In the genomic region with DNA sequence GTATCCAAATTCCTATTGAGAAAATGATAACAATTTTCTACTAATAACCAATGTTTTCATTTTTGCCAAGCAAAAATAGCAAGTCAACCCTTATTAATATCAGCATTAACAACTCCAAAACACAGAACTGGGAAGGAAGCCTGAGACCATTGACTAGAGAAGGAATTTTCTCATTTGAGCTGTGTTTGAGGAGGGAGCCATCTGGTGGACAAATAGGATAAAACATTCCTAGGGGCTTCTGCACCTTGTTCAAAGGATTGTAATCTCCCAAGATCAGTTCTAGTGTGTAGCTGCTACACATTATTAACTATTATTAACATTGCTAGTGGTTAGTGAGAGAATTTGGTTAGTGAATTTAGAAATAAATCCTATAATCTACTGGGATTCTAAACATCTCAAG, we compare ENCODE assay signal across 8 mouse cellular contexts. TPM values are rescaled to one million over a fixed set of nuclear protein-coding genes. Genes with fewer than 3 reads are reported as not detected.
DNase-seq lines count a peak whose midpoint lies in the region; ATAC-seq and TF ChIP-seq lines count a peak whose summit lies in the region.

No protein-coding gene starts in this region.

- H3K4me2 ChIP-seq in forebrain, embryonic 13.5 days: no peak overlapping the region
- no peak overlapping the region for H3K4me2 ChIP-seq in forebrain, embryonic 11.5 days (ENCODE audit: low read depth, low read length, severe bottlenecking)

- TF ChIP-seq POLR2A in cerebellum, adult 2 months (IDR thresholded peaks at IDR 0.05; ENCODE audit: borderline replicate concordance, insufficient read depth, low read length): no peak

- no peak overlapping the region for H3K27ac ChIP-seq in forebrain, embryonic 13.5 days
- no peak overlapping the region for H3K27ac ChIP-seq in forebrain, embryonic 11.5 days (ENCODE audit: low read depth, low read length)
- no peak overlapping the region for H3K27ac ChIP-seq in cerebellum, adult 2 months (ENCODE audit: insufficient read depth, low read length)

- DNase-seq in forebrain, embryonic 11.5 days (ENCODE audit: low spot score): no peak
- peak; percentile 54 to 78 for DNase-seq in right cerebral cortex, adult 2 months (ENCODE audit: low spot score in 2 of 2)
- no peak for DNase-seq in right cerebral cortex, postnatal 4 days
- DNase-seq in cerebellum, adult 2 months: peak in 1 of 2 experiments; percentile 51
- peak; percentile 69 for DNase-seq in lung, postnatal 10 days
- peak; percentile 25 for DNase-seq in yolk sac, embryonic 10.5 days (ENCODE audit: low spot score)

- no peaks in the 10 kb centered on the region for H3K9me3 ChIP-seq in forebrain, embryonic 13.5 days (replicated peaks)
- no peaks in the 10 kb centered on the region for H3K9me3 ChIP-seq in forebrain, embryonic 11.5 days (ENCODE audit: control insufficient read depth, low read length)

- peak; percentile 46; the same call in 1 of the 2 replicates for TF ChIP-seq CTCF in cerebellum, adult 2 months (IDR thresholded peaks at IDR 0.05; ENCODE audit: borderline replicate concordance, insufficient read depth, low read depth, low read length)

- H3K9ac ChIP-seq in forebrain, embryonic 13.5 days: no peak overlapping the region
- H3K9ac ChIP-seq in forebrain, embryonic 11.5 days (ENCODE audit: low read length): no peak overlapping the region

- H3K27me3 ChIP-seq in forebrain, embryonic 13.5 days: no peaks in the 10 kb centered on the region
- H3K27me3 ChIP-seq in forebrain, embryonic 11.5 days (ENCODE audit: control insufficient read depth, insufficient read depth, low read length): no peaks in the 10 kb centered on the region
- no peaks in the 10 kb centered on the region for H3K27me3 ChIP-seq in cerebellum, adult 2 months (ENCODE audit: control insufficient read depth, insufficient read depth, low read length)

- ATAC-seq in forebrain, embryonic 13.5 days: peak; percentile 52; the same call in 1 of the 2 replicates
- ATAC-seq in forebrain, embryonic 11.5 days (replicated peaks; ENCODE audit: low FRiP score): no peak
- ATAC-seq in hematopoietic stem cell, adult 5-6 weeks (replicated peaks in 1 of 2; ENCODE audit: insufficient read depth in 1 of 2, low FRiP score in 2 of 2, low TSS enrichment in 1 of 2, low read depth in 1 of 2, poor library complexity in 2 of 2, severe bottlenecking in 2 of 2): peak; percentile 60 to 72; a peak in 2 of 4 replicates

- H3K4me3 ChIP-seq in forebrain, embryonic 13.5 days: no peak overlapping the region
- no peak overlapping the region for H3K4me3 ChIP-seq in forebrain, embryonic 11.5 days (ENCODE audit: low read depth, low read length)
- H3K4me3 ChIP-seq in cerebellum, adult 2 months (replicated peaks; ENCODE audit: insufficient read depth, low read depth, low read length): no peak overlapping the region

- H3K4me1 ChIP-seq in forebrain, embryonic 13.5 days: no peaks in the 10 kb centered on the region
- H3K4me1 ChIP-seq in forebrain, embryonic 11.5 days (replicated peaks; ENCODE audit: control insufficient read depth, insufficient read depth, low read length): no peaks in the 10 kb centered on the region
- no peaks in the 10 kb centered on the region for H3K4me1 ChIP-seq in cerebellum, adult 2 months (ENCODE audit: control insufficient read depth, insufficient read depth, low read length)

- H3K36me3 ChIP-seq in forebrain, embryonic 13.5 days (ENCODE audit: poor library complexity, severe bottlenecking): peaks cover 39% of the 10 kb centered on the region
- no peaks in the 10 kb centered on the region for H3K36me3 ChIP-seq in forebrain, embryonic 11.5 days (ENCODE audit: control insufficient read depth, insufficient read depth, low read length)

RNA-seq across cellular contexts. Expression of gene Glrx, which starts 38.2 kb away (rescaled TPM):
- polyA plus RNA-seq in forebrain, embryonic 13.5 days (2015; fragmentation: Nextera tagmentation; extraction: Ambion mirVana): 26.4 and 30.3 TPM in 2 replicates
- 19.4 and 22.9 TPM in 2 replicates for polyA plus RNA-seq in forebrain, embryonic 11.5 days (2014; fragmentation: Nextera tagmentation; extraction: Ambion mirVana)
- polyA plus RNA-seq in cerebellum, adult 2 months (2012; rRNA removed): 68.6 and 80.1 TPM in 2 replicates
- 64.0 and 76.2 TPM in 2 replicates for total RNA-seq in hematopoietic stem cell, adult 5-6 weeks (2017)

Comparison
In these comparisons a context has a peak if more than half of its experiments do, and no peak if none do; other contexts are left out.
1. DNase-seq: peak in right cerebral cortex, adult 2 months (2 of 2), lung, postnatal 10 days (single experiment) and yolk sac, embryonic 10.5 days (single experiment); none in forebrain, embryonic 11.5 days (single experiment) and right cerebral cortex, postnatal 4 days (single experiment).